In genomic region chr17:4813666-4814065, GRCm38 (mm10) we compare ENCODE assay signal across 16 mouse cellular contexts.
A peak's percentile ranks its signal among the peaks of the same experiment; 100 is the strongest.
DNase-seq lines count a peak whose midpoint lies in the region.
"Had no signal": no experiment of that assay in that cellular context is flagged by ENCODE, and none has a peak within 500 bp of the region (broad histone marks: within the 10 kb centered on the region; RNA-seq: fewer than 3 reads in every experiment).

No protein-coding gene starts in this region.

- no peak overlapping the region for H3K27ac ChIP-seq in heart, embryonic 10.5 days
- H3K27ac ChIP-seq: embryonic facial prominence, embryonic 13.5 days; forebrain, embryonic 12.5 days; hindbrain, embryonic 12.5 days had no signal

- H3K4me3 ChIP-seq in heart, embryonic 10.5 days: no peak overlapping the region
- H3K4me3 ChIP-seq: embryonic facial prominence, embryonic 13.5 days; forebrain, embryonic 12.5 days; hindbrain, embryonic 12.5 days had no signal

- peak; percentile 96 for DNase-seq in heart, adult 11 months
- DNase-seq in heart, embryonic 10.5 days (ENCODE audit: low spot score): no peak
- peak; percentile 45 to 53 for DNase-seq in heart, postnatal 10 days
- no peak for DNase-seq in heart, adult 8-10 months (ENCODE audit: low spot score)
- peak; percentile 30 to 49 for DNase-seq in heart, postnatal 14 days
- peak; percentile 11 for DNase-seq in large intestine, adult 2 months (ENCODE audit: low read depth, low spot score)
- no peak for DNase-seq in urinary bladder, postnatal 36 days (ENCODE audit: low spot score in 2 of 2)
- DNase-seq: cerebellum, adult 11-12 months; cerebellum, adult 9-10 months; cerebellum, postnatal 25 days; gastrocnemius, postnatal 10 days had no signal

- no peaks in the 10 kb centered on the region for H3K9me3 ChIP-seq in heart, embryonic 10.5 days
- H3K9me3 ChIP-seq: embryonic facial prominence, embryonic 13.5 days; forebrain, embryonic 12.5 days; hindbrain, embryonic 12.5 days had no signal

- H3K36me3 ChIP-seq in heart, embryonic 10.5 days: no peaks in the 10 kb centered on the region
- H3K36me3 ChIP-seq: embryonic facial prominence, embryonic 13.5 days; forebrain, embryonic 12.5 days; hindbrain, embryonic 12.5 days had no signal

- intact Hi-C loops in heart, postnatal 10 days (cut with DNase I): no loop called here
- intact Hi-C loops in heart, postnatal 14 days (cut with DNase I): no loop called here

- 74% methylated on average over 6 of the region's 6 CpGs for WGBS in heart, embryonic 10.5 days
- 47% methylated on average over 6 of the region's 6 CpGs for WGBS in large intestine, adult 2 months

- 0 out of 2 replicates have a peak, but pooled peaks cover 4% of the 10 kb centered on the region for H3K27me3 ChIP-seq in heart, embryonic 10.5 days (ENCODE audit: insufficient read depth, poor library complexity, severe bottlenecking)
- H3K27me3 ChIP-seq: CH12.LX; embryonic facial prominence, embryonic 13.5 days; forebrain, embryonic 12.5 days; hindbrain, embryonic 12.5 days; Patski had no signal

- H3K4me1 ChIP-seq in heart, embryonic 10.5 days: no peaks in the 10 kb centered on the region
- H3K4me1 ChIP-seq: embryonic facial prominence, embryonic 13.5 days; forebrain, embryonic 12.5 days; hindbrain, embryonic 12.5 days had no signal

Comparison
In these comparisons a context has a peak if more than half of its experiments do, and no peak if none do; other contexts are left out.
1. DNase-seq: peak in heart, adult 11 months (single experiment), heart, postnatal 10 days (2 of 2), heart, postnatal 14 days (2 of 2) and large intestine, adult 2 months (single experiment); none in heart, embryonic 10.5 days (single experiment), heart, adult 8-10 months (single experiment) and urinary bladder, postnatal 36 days (0 of 2).